Mouse (Mus musculus): ENCODE measurements around the gene Fgf12.

Fgf12 gene

GRCm38 (mm10) chr16:28752638-28753118, at the start of gene Fgf12:
Gene Fgf12 (minus strand): TSS chr16:28753068.
- peak; percentile 33 for DNase-seq

- DNase-seq, result peak; percentile 15
Observed at GRCm38 (mm10) chr16:28793115-28793514, 40.2 kb upstream of the Fgf12 start.

GRCm38 (mm10) chr16:28770276-28770675, 17.4 kb upstream of the Fgf12 start:
- DNase-seq, result no peak

DNA sequence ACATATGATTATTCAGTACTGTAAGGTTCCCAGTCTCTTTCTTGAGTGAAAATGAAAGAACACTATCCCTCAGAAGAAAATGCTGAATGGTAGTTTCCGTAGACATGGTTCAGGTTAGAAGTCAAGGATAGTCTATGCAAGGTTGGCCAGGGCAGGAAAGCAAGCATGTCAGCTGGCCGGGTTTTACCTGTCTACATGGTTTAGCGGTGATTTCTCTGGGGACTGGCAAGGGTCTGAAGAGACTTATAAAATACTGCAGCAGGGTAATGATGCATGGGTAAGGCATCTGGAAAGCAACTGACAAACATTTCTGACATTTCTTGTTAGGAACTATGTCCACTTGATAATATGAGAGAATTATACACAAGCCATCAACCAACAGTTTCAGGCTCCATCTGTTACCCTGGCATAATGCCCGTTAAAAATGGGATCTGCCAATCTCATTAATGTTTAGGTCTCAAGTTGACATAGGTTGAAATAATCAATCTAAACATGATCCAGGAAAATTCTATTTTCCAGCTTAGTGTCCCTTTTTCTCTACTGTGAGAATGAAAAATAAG, 8.6 kb upstream of the Fgf12 start:
- no peak for DNase-seq

DNA sequence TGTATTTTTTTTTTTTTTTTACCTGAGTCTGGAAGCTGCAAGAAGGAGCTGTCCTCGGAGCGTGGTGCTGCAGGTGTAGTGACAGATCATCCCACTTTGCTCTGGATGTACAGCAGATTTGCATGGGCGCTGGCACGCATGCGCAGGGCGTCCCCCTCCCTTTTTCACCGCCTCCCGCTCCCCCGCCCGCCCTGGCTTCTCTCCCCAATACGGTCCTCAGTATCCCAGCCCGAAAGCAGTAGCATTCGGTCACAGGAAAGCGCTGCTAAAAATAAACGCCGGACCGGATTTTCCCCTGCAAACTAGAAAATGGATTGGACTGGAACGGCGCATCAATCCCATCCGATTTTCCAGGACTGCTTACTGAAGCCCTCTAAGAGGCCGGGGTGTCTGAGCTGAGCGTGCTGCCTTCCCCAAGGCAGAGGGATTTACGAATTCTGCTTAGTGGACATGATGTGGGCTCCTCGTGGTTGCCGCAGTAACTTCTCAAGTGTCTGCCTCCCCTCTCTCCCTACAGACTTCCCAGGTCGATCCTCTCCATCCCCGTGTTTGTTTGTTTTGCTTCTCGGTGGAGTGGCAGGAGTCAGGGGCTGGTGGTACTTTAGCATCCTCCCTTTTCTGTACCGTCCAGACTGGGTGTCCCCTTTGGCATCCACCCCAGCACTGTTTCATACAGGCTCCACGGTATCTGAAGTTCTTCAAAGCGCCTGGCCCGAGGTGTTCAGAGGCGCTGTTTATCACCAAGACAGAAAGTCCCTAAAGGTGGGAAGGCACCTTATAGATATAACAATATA, 453 bp upstream of the Fgf12 start:
- DNase-seq, result peak; percentile 91

DNA sequence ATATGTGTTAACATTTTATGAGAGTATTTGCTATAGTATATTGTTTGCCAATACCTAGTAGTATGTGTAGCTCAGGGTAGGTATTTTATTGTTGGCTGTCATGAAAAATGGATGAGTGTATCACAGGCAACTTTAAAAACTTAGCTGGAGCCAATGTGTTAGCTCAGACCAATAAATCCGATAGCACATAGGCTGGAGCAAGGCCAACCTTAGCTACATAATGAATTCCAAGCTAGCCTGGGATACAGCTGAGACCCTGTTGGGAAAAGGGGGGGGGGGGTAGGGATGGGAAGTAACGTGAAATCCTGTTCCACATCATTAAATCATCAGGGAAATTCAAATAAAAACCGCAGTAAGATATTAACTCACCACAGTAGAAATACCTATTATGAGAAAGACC, 18.4 kb downstream of the Fgf12 start:
- no peak for DNase-seq

- DNase-seq, result peak; percentile 11
Observed at GRCm38 (mm10) chr16:28726792-28727191, 26.1 kb downstream of the Fgf12 start.

GRCm38 (mm10) chr16:28706623-28707022, 46.2 kb downstream of the Fgf12 start:
- DNase-seq, result no peak

DNA sequence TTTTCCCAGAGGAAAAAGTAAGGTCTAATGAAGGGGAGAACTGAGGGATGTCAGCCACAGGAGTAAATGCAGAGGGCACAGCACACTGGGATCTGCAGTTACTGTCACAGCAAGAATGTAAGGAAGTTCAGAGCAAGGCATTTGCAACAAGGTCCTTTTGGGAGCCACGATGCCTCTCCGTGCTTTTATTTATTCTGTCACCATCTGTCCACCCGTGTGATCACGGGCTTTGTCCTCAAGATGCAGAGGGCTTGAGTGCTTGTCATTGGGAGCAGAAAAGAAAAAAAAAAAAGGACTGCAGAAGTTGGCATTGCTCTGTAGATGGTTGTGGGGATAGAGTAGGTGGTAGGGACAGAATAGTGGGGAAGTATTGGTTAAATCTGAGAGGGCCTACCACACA, 52.5 kb downstream of the Fgf12 start:
- no peak for DNase-seq

DNA sequence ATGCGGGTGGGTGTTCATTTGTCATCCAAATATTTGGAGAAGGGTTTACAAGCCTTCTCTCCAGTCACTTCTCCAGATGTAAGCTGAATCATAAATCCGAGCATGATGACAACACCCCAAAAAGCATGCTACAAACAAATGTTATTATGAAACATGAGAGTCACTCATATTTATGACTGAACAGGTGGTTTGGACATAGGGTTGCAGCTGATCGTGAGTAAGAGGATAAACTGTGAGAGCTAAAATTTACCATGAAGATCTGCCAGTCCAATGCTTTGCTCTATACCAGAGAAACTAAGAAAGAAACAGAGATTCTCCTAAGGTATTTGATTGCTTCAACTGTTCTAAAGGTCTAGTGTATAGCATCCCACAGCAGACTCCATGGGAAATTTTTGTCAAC, 56.0 kb downstream of the Fgf12 start:
- no peak for DNase-seq

DNA sequence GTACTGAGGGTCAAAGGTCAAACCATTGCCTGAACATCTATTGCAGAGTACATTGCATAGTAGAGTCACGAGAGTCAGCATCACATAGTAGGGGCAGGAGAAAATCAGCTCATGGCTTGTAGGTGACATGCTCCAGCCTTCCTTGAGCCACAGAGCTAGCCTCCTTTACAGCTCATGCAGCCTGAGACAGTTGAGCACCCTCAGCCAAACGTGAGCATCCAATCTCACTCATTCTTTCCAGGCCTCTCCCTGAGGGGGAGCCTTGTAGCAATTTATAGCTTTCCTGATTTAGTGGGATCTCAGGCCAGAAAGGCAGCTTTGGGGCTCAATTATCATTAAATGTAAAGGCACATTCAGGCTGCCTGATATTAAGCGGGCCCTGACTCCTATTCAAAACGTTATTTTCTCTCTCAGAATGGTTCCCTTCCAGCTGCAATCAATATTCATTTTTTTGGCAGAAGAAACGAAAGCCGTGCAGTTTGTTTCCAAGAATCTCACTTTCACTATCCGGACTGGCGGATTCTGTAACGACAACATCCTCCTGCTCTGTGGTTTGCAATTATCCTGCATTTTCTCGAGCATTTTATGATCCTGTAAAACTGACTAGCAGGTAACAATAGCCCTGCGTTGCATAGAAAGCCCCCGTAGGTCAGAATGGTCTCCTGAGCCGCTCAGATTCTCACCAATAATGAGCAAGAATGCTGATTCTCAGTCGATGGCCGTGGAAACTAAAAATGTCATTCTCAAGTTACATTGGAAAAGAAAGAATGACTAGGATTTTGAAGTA, 58.6 kb downstream of the Fgf12 start:
- DNase-seq, result peak; percentile 20

GRCm38 (mm10) chr16:28688861-28689385, 63.9 kb downstream of the Fgf12 start:
- DNase-seq, result no peak

- DNase-seq, result peak; percentile 66
Observed at GRCm38 (mm10) chr16:28681625-28682024, 71.2 kb downstream of the Fgf12 start.

GRCm38 (mm10) chr16:28668815-28669347, 84.0 kb downstream of the Fgf12 start:
- no peak for DNase-seq

DNA sequence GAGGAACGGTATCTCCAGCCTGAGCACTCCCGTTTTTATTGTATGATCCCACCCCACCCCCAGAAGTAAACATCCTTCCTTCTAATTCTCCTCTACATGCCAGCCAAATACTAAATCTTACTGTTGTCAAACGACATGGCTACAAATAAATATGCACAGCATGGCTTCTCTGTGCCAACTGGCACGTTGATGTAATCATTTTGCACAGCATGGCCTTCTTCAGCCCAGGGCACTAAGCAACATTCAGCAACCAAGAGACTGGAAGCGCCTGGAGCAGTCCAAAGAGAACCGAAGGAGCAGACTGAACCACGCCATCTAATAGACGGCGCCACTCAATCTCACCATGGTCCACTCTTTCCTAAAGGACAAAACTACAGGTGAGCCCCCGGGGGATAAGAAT, 100.2 kb downstream of the Fgf12 start:
- DNase-seq, result no peak

- no peak for DNase-seq
Observed at GRCm38 (mm10) chr16:28650589-28650988, 102.3 kb downstream of the Fgf12 start.

DNA sequence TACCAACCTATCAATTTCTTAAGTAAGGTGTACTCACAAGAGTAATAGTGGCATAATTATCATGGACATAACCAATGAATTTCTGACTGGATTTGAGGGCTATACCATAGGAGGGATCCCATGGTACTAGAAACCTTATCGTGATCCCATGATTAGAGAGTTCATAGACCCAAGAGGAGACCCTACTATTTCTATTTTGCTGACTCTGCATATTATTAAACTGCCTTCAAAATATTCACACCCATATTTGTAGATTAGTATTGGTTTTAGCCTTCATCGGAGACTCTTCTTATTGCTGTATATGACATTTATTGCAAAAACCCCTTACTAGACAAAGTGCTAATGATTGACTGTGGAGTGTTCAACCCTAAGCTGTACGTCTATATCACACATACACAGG, 107.8 kb downstream of the Fgf12 start:
- no peak for DNase-seq

DNA sequence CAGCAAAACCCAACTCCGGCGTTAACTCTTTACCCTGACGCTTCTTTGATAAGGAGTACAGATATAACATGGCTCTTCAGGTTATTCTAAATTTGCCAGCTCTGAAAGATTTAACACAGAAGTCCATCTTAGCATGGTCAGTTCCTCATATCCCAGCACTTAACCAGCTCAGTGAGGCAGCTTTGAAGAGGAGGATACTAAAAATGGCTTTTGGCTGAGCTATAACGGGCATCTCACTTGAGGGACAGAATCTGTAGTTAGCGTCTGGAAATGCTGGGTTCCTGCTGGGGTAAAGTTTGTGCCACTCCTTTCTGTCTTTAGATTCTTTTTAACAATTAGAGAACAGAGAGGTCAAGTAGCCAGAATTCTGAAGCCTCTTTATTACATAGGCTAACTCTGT, 121.1 kb downstream of the Fgf12 start:
- no peak for DNase-seq

DNA sequence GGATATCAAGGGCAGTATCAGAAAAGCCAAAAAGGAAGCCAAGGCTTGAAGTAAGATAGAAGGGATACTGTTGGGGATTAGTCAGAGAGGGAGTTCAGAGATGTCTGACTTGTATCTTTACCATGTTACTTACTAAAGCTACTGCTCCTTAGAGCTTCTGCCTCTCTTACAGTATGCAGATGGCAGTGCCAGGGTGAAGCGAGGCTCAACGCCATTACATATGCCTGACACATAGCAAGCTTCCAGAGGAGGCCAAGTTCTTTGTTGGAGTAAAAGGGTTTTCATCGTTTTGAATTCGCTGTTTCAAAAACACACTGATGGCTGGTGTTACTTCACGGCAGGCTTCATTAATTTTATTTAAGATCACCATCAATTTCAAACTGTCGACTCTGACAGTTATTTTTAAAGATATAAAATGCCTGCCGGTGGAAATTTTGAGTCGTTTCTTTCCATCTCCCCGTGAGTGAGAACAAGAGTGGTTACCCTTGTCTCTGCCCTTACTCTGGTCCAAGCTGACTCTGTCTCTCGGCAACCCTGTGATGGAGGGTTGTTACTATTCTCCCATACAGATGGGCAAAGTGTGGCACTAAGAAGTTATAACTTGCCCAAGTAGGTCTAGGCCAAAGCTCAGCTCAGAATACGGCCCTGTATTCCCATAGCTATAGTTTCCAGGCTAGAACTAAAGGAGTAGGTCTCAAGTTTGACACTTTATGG, 121.9 kb downstream of the Fgf12 start:
- no peak for DNase-seq

DNA sequence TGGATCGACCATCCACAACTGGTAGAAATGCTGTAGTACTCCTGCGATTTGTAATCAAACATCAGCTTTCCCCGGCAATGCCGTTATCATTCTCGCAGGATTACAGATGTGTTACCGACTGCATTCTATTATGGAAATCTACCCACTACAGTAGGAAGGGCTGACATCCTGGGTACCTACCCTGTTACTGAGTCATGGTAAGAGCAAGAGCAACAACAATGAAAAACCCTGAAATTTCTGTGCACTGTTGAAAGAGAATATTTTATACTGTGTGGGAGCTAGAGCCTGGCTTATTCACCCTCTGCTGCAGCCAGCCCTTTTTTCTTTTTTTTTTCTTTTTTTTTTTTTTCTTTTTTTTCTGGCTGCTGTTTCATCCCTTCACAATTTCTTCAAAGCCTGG, 126.6 kb downstream of the Fgf12 start:
- DNase-seq, result peak; percentile 24

DNA sequence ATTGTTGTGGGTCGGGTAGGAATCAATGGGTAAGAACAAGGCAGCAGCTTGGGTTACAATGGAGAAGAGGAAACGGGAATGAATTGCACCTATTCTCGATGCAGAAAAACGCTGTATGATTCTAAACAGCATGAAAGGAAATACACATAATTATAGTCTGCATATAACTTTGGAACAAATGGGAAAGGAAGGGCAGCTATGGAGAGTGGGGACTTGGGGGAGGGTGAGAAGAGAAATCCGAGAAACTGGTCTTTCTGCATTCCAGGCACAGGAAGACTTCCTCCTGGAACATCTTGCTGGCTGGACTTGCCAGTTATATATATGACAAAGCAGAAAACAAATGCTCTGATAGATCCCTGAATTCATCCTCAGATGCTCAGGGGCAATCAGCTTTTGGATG, 127.2 kb downstream of the Fgf12 start:
- peak; percentile 17 for DNase-seq

DNA sequence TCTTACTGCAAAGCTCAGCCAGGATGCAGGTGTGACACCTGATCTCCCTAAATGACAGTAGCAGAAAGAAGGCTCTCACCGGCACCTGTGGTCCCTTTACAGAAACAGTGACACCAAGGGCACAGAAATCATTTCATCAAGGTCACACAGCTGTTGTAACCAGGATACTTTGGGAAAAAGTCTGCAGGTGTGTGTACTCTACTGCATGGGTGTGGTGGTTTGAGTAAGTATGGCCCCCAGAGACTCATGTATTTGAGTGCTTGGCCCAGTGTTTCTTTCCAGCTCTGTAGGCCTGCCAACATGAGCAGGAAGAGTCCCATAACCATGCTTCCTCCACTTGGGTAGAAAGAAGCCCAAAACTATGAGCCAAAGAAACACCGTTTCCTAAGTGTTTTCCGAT, 138.5 kb downstream of the Fgf12 start:
- DNase-seq, result no peak

- peak; percentile 72 for DNase-seq
Observed at GRCm38 (mm10) chr16:28610940-28611339, 141.9 kb downstream of the Fgf12 start.
